Mouse (Mus musculus): Measurements from ENCODE around the gene Ninj2.

Ninj2 gene

GRCm38 (mm10) chr6:120174028-120174601, 81.0 kb downstream of the Ninj2 start:
- intact Hi-C loops (cut with DNase I), result no loop called here

GRCm38 (mm10) chr6:120174602-120175115, 81.5 kb downstream of the Ninj2 start:
- intact Hi-C loops (cut with DNase I), result no loop called here

- intact Hi-C loops (cut with DNase I), result no loop called here
These were observed 82.5 kb downstream of the Ninj2 start for GRCm38 (mm10) chr6:120175650-120176049.

GRCm38 (mm10) chr6:120179044-120179755, 86.0 kb downstream of the Ninj2 start:
- intact Hi-C loops (cut with DNase I), result no loop called here

GRCm38 (mm10) chr6:120179756-120180206, 86.6 kb downstream of the Ninj2 start:
- intact Hi-C loops (cut with DNase I), result no loop called here

- intact Hi-C loops (cut with DNase I), result no loop called here
These were observed 87.3 kb downstream of the Ninj2 start for GRCm38 (mm10) chr6:120180492-120180891.

GRCm38 (mm10) chr6:120182160-120182559, 89.0 kb downstream of the Ninj2 start:
- intact Hi-C loops (cut with DNase I), result no loop called here

GRCm38 (mm10) chr6:120183771-120184170, 90.6 kb downstream of the Ninj2 start:
- intact Hi-C loops (cut with DNase I), result no loop called here

GRCm38 (mm10) chr6:120185012-120185730, 92.0 kb downstream of the Ninj2 start:
- intact Hi-C loops (cut with DNase I), result no loop called here

- intact Hi-C loops (cut with DNase I), result no loop called here
These were observed 92.6 kb downstream of the Ninj2 start for GRCm38 (mm10) chr6:120185756-120186155.

GRCm38 (mm10) chr6:120186594-120186993, 93.4 kb downstream of the Ninj2 start:
- intact Hi-C loops (cut with DNase I), result no loop called here

GRCm38 (mm10) chr6:120187587-120188176, 94.5 kb downstream of the Ninj2 start:
- intact Hi-C loops (cut with DNase I), result no loop called here

GRCm38 (mm10) chr6:120188376-120189235, 95.5 kb downstream of the Ninj2 start:
- intact Hi-C loops (cut with DNase I), result no loop called here

- intact Hi-C loops (cut with DNase I), result no loop called here
These were observed 96.1 kb downstream of the Ninj2 start for GRCm38 (mm10) chr6:120189287-120189686.

GRCm38 (mm10) chr6:120190365-120190764, 97.2 kb downstream of the Ninj2 start:
- intact Hi-C loops (cut with DNase I), result loop anchor here (5.0 to 10.0 kb wide), 2 partner anchors 78 to 696 kb away; no protein-coding TSS in a partner anchor

GRCm38 (mm10) chr6:120190912-120191311, 97.8 kb downstream of the Ninj2 start:
- intact Hi-C loops (cut with DNase I), result loop anchor here (5.0 to 10.0 kb wide), 2 partner anchors 79 to 696 kb away; no protein-coding TSS in a partner anchor

- intact Hi-C loops (cut with DNase I), result loop anchor here (2.0 to 10.0 kb wide), 4 partner anchors 79 to 697 kb away; partner anchors contain the start of gene Wnk1
These were observed 98.4 kb downstream of the Ninj2 start for GRCm38 (mm10) chr6:120191396-120192170.

GRCm38 (mm10) chr6:120192211-120192870, 99.2 kb downstream of the Ninj2 start:
- intact Hi-C loops (cut with DNase I), result loop anchor here (2.0 to 10.0 kb wide), 4 partner anchors 80 to 698 kb away; partner anchors contain the start of gene Wnk1

- intact Hi-C loops (cut with DNase I), result loop anchor here (2.0 to 10.0 kb wide), 4 partner anchors 81 to 698 kb away; partner anchors contain the start of gene Wnk1
These were observed 100.0 kb downstream of the Ninj2 start for GRCm38 (mm10) chr6:120193174-120193573.
